Mouse (Mus musculus): ENCODE results near the gene Gli1. TPM values are rescaled to one million over a fixed set of nuclear protein-coding genes. Genes with fewer than 3 reads are reported as not detected.
A peak's percentile ranks its signal among the peaks of the same experiment; 100 is the strongest.

Gene Gli1
- total RNA-seq (2021), result 1 to 10 TPM; 2.4 to 3.2 TPM

DNA sequence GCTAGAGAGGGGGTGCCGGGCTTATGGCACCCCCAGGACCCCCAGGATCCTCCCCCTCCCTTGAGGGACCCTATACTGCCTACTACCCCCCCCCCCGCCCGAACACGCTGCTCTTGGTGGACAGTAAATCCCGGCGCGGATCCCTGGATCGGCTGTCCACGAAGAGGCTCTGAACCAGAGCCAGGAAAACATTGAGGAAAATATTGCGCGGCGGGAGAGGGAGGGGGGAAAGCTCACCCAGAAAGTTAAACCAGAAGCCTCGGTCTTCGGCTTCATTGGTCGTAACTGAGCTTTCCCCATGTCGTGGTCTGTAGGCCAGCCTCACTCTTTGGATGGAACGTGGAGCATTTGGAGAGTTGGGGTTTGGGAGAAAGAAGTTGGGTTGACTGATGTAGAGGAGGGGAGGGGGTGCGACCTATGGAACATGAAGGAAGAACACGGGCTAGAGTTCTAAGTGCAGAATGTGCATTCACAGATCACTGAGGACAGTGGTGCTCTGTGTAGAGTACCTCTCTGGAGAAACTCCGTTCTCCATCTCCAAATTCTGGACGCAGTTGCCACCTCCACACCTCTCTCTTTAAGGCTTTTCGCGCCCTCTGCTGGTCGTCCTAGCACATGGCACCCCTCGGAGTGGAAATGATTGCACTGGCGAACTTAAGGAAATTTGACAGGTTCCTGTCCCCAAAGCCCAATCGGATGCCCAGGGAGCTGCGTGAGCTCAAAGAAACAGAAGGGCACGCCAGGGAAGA, at the start of gene Gli1:
Gli1 (minus strand) TSS at position 84 of the 749 bp plus-strand sequence.
- peak; percentile 63 to 67 for DNase-seq

DNA sequence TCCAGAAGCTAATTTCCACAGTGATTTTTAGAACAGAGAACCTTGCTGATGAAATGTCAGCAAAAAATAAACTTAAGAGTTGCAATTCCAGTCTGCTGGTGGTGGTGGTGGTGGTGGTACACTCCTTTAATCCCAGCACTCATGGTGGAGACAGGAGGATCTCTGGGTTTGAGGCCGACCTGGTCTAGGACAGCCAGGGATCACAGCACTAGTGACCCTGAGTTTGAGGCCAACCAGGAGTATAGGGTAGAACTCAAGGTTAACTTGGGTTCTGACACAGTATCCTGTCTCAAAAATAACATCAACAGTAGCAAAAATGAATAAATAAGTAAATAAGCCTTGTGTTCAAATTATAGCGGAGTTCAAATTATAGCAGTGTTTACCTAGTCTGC, 40.0 kb upstream of the Gli1 start:
- no peak for DNase-seq

DNA sequence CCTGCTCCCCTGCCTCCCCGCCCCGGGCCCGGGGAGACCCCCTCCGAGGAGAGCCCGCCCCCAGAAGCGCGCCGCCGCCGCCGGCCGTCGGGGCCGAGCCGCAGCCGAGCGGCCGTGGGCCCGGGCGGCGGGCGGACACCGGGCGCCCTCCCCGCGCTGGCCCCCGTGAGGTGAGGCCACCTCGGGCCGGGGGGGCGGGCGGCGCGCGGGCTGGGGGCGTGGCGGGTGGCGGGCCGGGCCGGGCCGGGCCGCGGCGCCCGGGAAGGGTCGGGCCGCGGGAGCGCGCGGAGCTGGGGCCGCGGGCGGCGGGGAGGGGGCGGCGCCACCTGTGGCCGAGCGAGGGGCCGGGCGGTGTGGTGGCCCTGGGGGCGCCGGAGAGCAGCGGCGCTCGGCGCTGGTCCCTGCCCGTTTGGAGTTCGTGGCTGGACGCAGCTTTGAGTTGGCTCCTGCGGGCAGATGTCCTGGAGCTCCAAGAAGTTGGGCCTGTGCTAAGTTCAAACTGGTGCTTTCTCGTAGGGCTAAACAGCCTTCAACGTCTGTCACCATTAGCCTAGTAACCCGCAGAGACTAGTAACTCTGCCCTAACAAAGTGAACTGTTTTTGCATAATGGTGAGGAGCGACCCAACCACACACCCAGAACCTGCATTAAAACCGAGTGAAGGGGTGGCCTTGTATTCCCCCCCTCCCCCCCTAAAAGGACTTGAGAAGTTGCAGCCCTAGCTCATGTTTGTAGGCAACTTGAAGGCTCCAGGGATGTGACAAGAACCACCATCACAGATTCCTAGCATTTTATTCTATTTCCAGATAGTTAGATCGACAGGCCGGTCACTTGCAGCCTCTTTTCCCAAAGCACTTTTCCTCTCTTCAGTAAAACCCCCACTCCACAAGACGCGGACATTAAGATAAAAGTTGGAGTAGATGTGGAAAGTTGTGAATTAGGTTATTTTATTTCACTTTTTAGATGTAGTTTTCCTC, 39.3 kb upstream of the Gli1 start:
- peak; percentile 45 to 50 for DNase-seq

DNA sequence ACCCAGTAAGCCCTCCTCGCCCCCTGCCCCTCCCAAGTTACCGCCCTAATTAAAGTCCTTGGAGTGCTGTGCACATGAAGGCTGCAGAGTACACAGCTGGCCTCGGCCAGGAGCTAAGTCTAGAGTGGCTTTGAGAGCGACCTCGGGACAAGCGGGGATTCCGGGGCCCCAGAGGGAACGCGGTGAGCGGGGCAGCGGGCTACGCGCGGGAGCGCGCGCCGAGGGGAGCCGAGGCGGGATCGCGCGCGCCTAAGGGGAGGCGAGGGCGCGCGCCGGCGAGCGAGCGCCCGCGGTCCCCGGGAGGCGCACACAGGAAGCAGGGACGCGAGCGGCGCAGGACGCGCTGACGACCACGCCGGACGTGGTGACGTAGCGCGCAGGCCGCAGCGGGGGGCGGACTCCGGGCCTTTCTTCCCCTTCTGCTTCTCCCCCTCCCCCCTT, 38.5 kb upstream of the Gli1 start, which contains the start of gene R3hdm2:
R3hdm2 (plus strand) TSS at position 77 of the 441 bp plus-strand sequence.
- DNase-seq, result peak; percentile 85 to 90

DNA sequence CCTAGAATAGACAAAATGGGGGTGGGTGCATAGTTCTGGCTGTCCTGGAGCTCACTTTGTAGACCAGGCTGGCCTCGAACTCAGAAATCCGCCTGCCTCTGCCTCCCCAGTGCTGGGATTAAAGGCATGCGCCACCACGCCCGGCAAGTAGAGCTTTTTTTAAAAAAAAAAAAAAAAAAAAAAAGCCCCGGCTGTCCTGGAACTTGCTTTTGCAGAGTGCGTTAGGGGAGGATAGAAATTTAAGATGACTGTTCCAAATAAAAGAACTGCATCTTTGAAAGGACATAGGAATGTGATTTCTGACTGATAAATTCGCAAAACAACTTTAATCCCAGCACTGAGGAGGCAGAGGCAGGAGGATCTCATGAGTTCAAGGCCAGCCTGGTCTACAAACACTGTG, 37.9 kb upstream of the Gli1 start:
- no peak for DNase-seq

DNA sequence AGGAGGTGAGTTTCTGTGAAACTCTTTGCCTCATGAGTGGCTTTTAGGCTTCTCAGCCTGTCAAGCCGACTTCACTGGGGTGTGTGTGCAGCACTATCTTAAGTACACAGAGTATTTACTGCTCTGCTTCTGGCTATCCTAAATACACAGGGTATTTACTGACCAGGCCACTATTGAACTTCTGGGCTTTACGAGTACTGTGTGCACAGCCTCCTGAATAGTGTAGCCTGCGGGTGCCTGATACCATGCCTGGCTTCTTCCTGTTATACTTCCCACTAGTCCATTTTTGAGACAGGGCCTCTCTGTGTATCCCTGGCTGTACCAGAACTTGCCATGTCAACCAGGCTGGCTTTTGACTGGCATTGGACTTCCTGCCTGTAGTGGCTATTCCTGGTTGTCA, 35.9 kb upstream of the Gli1 start:
- no peak for DNase-seq

DNA sequence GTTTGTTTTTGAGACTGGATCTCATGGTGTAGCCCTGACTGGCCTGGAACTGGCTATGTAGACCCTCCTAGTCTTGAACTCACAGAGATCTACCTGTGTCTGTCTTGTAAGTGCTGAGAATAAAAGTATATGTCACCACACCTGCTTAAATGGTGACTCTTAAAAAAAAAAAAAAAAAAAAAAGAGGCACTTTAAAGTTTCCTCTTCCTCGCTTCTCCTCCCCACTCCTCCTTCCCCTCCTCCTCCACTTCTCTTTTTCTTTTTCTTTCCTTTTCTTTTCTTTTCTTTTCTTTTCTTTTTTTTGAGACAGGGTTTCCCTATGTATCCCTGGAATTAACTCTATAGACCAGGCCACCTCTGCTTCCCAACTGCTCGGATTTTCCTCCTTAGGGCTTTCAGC, 29.2 kb upstream of the Gli1 start:
- no peak for DNase-seq

DNA sequence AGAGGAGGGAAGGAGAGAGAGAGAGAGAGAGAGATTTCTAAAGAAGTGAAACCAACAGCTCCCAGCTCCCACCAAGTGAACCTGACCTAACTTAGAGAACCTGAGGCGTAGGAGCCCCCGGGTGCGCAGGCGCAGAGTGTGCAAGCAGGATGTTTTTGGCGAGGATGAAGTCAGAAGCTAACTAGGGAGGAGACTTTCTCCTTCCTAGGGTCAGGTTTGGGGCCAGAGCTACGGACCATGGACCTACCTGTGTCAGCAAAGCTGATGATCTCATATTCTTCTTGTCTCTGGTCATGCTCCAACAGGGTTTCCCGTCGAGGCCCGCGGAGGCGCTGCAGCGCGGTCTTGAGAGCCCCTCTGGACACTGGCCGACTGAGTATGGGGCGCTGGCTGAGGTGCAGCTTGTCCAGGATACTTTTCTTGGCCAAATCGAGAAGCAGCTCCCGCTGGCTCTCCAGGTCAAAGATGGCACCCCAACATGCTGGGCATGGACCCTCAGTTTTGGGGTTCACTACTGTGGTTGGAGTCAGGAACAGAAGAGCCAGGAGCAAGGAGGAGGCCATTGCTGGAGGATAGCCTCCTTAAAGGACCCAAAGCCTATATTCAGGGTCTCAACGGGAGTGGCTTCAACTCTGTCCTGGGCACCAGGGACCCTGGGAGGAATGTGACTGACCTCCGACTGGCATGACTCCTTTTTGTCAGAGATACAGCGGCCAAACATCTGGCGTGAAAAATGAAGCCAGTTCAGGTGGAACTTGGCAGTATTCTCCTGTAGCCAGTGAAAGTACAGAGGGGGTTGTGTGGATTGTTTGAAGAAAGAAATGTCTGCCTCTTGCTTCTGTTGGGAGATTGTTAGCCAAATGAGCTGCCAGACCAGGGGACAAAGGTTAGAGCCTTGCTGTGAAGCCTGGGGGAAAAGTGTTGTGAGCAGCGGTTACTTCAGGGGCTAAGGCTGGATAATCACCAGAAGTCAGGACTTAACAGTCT, 28.4 kb upstream of the Gli1 start, which contains the start of gene Inhbc:
Inhbc (minus strand) TSS at position 598 of the 987 bp plus-strand sequence.
- DNase-seq, result no peak

DNA sequence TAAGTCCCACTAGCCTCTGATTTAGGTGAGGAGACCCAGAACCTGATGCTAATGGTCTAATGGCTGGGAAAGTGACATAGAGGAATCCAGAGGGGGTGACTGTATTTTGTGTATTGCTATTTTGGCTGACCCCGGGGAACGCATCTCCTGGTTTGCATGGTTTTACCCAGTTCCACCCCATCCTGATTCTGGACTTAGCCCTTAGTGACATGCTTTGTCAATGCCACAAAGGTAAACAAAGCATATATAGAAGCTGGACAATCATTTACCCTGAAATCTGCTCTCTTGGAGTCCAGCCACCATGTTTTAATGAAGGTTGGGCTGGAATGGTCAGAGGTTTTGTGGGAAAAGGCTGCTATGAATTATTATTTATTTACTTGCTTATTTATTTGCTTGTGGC, 26.5 kb upstream of the Gli1 start:
- no peak for DNase-seq

DNA sequence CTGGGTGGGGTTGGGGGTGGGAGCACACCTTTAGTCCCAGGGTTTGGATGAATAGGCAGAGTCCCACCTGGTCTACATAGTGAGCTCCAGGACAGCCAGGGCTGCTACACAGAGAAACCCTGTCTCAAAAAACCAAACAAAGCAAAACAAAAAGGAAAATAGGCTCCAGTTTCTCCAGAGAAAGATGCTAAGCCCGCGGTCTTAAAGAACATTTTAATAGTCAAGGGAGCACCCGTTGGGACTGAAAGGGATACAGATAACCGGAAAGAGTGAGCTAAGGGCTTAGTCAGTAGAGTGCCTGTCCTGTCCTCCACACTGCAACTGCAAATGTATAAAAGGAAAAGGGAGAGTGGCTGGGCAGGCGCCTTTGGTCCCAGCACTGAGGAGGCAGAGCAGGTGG, 25.3 kb upstream of the Gli1 start:
- DNase-seq, result no peak

DNA sequence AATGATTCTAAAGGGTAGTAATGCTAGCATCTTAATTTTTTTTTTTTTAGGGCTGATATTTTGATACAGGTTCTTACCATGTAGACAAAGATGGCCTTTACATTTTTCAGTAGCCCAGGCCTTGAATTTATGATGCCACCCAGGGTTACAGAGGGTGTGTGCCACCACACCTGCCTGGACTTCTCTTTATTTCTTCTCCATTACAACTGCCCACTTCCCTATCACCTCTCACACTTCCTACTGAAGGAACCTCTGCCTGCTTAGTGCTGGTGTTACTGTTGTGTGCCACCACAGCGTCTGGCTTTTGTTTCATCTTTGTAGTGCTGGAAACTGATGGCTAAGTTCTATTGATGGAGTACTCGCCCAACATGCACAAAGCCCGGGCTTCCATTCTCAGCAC, 18.9 kb upstream of the Gli1 start:
- DNase-seq, result no peak

DNA sequence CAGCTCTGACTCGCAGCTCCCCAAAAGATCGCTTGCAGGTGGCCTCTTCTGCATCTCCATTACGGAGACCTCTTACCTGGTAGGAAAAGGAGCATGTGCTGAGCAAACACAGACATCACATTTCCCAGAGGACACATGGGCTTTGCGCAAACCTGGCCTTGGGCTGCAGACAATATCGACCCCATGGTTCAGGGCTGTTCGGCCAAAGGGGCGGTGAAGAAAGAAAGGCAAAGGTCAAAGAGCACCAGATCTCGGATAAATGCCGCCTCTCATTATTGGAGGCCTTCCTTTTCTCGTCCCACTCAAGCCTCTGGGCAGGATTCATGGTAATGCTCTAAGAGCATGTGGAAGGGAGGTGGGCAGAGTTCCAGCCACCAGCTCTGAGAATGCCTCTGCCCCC, 13.6 kb upstream of the Gli1 start:
- DNase-seq, result no peak

DNA sequence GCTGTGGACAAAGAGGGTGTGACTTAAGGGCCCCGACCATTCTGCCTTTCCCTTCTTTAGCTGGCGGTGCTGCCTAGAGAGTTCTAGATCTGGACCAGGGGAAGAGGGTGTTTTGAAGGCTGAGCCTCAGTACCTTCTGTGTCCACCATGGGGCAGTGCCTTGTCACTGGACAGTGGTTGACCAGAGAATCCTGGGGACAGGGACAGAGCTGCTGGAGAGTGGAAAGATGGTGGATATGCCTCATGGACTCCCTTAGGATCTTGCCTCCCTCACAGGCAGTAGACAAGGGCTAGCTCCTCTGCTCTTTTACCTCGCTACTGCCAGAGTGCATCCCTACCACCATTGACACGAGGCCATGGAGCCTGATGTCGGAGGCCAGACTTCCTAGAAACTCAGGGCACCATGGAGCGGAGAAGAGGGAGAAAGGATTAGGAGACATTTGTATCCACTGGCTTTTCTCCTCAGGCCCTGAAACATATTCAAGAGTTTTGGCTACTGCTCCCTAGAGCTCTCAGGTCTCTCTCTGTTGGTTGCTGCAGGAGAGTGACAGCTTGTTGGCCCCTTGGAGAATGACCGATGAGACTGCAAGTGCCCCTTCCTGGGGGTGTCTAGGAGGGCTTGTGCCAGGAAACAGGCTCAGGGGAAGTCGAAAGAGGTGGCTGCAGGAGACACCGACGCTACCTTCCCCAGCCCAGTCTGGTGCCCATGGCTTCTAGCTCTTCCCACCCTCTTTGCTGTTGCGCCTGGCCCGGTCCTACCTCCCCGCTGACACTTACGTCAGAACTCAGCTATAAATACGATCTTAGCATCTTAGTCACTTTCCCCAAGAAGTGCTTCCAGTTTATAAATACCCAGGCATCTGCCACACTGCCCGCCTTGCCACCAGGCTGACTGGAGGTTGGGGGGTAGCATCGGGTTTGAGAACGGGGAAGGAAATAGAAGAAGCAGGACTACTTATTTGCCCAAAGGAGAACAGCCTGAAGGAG, 12.4 kb upstream of the Gli1 start, which contains the start of gene Inhbe:
Inhbe (minus strand) TSS at position 503 of the 987 bp plus-strand sequence.
- peak; percentile 45 to 48 for DNase-seq

DNA sequence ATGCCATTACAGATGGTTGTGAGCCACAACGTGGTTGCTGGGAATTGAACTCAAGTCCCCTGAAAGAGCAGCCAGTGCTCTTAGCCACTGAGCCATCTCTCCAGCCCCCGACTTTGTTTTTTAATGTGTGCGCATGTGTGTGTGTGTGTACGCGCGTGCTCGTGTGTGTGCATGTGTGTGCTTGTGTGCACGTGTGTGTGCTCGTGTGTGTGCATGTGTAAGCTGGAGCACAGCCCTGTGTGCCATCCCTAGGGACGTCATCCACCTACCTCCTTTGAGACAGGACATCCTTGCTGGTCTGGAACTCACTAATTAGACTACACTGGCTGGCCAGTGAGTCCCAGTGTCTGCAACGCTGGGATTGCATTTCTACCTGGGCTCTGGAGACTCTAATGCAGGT, 11.0 kb upstream of the Gli1 start:
- DNase-seq, result no peak

DNA sequence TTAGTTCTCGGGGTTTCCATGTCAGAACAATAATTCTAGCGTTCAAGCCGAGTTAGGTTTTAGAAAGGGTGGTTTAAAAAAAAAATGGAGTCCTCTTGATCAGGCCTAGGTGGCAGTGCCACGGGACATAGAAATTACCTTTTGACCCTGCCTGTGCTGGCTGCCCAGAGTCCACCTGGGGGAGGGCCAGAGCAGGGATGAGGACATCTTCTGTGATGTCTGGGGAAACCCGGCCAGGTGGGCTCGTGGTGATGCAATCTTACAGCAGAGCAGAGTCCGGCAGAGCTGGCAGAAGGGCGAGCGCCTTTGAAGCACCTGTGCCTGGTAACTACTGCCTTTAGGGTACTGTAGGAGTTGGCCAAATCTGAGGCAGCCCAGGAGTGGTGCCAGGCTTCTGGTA, 10.4 kb upstream of the Gli1 start:
- no peak for DNase-seq

DNA sequence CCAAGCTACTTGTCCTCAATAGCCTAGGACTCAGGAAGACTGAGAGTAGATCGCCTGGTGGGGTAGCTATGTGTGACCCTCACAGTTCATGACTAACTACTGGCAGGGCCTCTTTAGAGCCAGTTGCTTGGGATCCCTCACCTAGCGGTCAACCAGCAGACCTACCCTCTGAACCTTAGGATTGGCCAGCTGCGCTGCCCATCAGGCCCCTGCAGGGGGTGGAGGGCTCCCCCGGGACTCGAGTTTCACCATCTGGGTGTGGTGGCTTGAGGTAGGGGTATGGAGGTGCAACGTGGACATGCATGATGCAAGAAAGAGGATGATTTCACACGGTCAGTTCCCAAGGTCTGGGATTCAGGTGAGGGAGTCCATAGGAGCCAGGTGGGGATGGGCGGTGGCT, 9.9 kb upstream of the Gli1 start:
- no peak for DNase-seq

DNA sequence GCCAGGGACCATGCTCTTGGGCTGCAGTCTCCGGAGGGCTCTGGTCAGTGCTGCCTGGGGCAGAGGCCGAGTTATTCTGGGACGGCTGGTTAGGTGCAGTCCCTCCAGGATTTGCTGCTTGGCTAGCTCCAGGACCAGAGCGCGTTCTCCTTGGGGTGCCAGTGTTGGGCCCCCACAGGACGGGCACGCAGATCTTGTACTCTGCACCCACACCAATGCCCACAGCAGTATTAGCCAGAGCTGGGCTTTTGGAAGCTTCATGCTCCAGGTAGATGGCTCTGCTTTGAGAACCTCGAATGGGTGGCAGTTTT, 9.5 kb upstream of the Gli1 start:
- DNase-seq, result no peak

DNA sequence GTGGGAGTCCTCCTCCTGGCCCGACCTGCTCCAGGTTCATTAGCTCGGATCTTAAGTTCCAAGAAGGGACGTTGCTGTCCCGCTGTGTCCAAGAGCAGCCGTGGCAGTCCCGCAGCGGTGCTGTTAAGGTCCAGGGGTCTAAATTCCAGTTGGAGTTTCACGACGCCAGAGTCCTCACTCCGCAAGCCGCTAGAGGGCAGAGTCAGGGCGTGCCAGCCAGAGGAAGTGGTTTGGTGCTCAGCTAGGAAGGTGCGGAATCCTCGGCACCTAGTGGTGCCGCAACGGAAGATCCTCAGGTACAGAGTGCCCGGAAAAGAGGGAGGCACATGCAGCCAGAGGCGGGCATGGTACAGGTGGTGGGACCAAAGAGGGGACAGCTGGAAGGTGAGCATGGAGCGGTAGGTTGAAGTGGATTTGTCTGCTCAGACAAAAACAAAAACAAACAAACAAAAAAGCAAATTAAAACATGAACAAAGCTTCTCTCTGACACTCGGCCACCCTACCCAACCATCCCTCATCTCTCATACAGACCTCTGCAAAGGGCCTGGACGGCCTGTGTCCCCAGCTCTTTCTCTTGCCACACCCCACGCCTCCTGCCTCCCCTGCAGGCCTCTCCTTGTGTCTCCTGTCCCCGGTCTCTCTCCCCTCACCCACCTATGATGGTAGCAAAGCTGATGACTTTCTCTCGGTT, 9.0 kb upstream of the Gli1 start:
- peak in 1 of 2 experiments; percentile 60 for DNase-seq

DNA sequence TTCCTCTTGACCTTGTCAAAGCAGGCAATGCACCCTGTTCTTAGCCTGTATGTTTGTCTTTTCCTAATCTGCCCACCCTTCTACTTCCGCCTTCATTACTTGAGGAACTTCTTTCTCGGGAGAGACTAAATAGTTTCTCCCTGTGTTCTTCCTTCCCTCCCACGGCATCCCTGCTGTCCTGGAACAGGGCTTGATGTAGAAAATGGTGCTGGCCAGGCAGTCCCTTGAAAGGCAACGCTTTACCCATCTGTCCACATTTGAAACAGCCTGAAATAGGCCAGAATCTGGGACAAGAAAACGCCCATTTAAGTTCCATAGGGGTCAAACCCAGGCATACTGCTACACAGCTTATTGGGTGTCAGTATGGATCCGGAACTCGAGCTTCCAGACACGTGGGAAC, 8.0 kb upstream of the Gli1 start:
- DNase-seq, result no peak

DNA sequence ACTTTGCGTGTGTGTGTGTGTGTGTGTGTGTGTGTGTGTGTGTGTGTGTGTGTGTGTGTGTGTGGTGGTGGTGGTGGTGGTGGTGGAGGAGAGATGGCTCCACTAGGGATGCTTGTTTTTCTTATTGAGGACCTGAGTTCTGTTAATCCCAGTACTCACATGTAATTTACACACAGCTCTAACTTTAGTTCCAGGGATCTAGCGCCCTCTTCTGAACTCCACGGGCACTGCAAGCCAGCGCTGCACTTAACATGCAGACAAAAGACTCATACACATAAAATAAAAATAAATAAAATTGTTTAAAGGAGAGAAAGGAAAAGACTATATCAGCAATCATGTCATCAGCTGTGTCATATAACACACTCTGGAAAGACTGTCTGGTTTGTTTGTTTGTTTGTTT, 7.2 kb upstream of the Gli1 start:
- DNase-seq, result no peak

Measured in layer of hippocampus, postnatal 36 days (tissue).